Mouse (Mus musculus) lung, postnatal 4 days (tissue): Measurements from ENCODE around the gene Gm17542.
A peak's percentile ranks its signal among the peaks of the same experiment; 100 is the strongest.
"Not testable (repeated sequence)": the region's sequence is repeated elsewhere in the genome, so short reads cannot be mapped to it uniquely, and the experiment has no call there.

ENCODE experiments used
- DNase-seq, 2 experiments: peaks; one replicate each; pipeline ENCODE4 v3.0.0; 2021

The Gm17542 gene

GRCm38 (mm10) chr10:58718110-58718509, at the start of gene Gm17542:
Gm17542 (minus strand) TSS chr10:58718210.
- not testable (repeated sequence) for DNase-seq

DNA sequence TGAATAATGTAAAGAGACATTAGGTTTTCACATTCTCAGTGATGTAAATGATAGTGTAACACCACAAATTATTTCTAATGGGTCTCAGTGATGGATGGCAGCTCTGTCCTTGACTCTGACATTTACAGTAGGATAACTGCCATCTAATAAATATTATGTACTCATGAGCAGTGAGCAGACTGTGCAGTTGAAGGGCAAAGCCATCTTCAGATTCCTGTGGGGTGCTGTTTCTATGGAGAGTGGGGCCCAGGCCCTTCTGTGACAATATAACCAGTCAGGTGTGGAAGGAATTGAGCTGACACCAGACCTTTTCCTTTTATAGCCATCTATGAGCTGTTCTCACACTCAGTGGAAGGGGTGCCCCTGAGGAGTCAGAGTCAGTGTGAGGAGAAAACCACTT, 21.8 kb upstream of the Gm17542 start:
- DNase-seq: no peak

- no peak for DNase-seq
Observed at GRCm38 (mm10) chr10:58738152-58738551, 20.1 kb upstream of the Gm17542 start.

GRCm38 (mm10) chr10:58714789-58715148, 3.2 kb downstream of the Gm17542 start:
- DNase-seq: no peak

DNA sequence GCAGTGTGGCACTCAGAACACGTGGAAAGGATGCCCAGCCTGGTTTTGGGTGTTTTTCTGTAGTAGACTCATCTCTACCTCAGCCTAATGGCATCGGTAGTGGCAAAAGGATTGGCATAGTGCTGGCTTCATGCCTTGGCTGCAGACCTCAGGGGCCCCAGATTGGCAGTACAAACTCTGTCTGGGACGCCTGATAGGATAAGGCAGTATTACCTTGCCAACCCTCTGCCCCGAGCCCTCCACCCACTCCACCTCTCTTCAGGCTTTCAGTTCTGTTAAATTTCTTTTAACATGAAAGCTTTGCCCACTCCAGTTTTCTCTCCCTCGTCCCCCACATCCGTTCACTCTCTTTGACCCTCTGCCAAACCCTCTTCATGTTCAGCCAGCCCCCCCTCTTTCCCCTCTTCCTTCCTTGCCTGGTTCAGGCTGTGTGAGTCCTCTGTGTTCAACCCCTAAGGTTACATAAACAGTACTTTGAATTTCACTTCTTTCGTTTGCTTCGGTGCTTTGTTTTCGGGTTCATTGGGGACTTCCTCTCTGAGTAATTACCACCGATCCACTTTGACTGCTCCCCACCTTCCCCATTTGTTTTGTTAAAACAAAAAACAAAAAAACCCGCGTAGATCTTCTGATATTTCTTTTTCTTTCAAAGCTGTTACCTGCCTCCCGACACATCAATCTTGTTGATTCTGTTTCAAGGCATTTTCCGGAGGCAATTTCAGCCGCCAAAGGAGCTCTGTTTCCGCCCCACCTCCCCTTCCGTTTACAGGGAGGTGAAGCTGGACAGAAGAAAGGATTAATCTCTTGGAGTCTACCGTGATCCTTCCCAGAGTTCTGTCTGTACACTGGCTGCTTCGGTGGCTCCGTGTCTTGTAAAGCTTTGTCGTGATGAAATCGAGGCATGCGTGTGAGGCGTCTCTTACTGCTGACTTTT, 3.9 kb downstream of the Gm17542 start:
- DNase-seq: peak in 1 of 2 experiments; percentile 21

GRCm38 (mm10) chr10:58713225-58713624, 4.8 kb downstream of the Gm17542 start:
- DNase-seq: no peak

DNA sequence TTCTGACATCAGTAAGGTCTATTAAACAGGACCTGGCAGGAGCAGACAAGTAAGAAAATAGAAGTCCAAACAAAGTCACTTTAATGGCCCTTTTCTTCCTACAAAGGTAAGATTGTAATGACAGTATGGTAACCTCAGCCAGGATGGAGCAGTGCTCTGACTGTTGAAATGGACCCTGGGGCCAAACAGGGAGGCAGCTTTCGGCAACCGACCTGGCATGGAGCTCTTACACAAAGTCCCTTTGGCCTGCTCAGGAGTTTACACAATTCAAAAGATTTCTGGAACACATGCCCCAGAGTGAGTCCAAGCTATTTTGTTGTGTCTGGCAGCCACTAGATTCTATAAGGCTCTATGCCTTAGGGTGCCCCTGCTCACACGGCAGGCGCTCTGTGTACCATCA, 9.0 kb downstream of the Gm17542 start:
- DNase-seq: no peak

DNA sequence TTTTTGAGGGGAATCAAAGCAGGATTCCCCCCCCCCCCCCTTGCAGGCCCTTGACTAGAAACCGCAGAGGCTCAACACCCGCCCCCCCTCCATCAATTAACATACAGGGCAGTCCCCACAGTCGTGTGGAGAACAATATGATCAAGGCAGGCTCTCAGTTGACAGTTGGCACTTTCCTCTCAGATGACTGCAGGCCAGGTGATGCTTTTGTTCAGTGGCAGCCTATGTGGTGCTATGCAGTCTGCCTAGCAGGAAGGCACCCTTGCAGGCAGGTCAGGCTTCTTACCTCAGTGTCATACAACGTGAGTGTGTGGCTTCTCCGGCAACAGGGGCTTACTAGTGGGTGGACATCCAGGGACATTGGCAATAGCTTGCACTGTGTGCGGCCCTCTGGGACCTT, 17.4 kb downstream of the Gm17542 start:
- DNase-seq: no peak

DNA sequence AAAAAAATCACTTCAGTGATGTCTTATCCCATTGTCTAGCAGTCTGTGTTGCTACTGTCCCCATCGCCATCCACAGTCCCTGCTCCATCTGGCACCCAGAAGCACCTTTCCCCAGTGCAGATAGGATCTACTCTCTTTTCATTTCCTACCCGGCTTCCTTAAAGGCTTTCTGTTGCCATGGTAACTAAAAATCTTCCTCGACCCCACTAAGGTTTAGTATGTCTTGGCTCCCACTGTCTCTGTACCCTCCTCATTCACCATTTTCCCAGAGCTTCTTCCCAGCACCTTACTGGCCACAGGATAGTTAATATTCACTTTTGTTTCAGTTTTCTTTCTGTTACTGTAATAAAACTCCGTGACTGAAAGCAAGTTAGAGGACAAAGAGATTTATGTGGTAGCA, 17.9 kb downstream of the Gm17542 start:
- DNase-seq: no peak

DNA sequence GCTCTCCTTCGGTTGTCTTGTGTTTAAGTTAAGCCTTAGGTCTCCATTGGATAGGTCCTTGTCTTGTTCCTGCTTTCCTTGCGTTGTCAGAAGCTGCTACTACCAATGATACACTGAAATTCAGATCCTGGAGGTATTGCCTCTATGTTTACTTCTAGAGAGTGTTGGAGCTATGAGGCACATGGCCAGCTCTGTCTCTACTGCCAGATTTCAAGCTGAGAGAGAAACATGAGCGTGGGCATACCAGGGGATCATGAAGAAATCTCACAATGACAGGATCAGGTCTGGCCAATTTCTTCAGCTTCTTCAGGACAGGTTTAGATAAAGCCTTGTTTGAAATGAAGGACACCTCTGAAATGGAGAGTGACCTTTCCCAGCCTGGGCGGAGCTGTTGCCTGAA, 19.1 kb downstream of the Gm17542 start:
- DNase-seq: no peak

DNA sequence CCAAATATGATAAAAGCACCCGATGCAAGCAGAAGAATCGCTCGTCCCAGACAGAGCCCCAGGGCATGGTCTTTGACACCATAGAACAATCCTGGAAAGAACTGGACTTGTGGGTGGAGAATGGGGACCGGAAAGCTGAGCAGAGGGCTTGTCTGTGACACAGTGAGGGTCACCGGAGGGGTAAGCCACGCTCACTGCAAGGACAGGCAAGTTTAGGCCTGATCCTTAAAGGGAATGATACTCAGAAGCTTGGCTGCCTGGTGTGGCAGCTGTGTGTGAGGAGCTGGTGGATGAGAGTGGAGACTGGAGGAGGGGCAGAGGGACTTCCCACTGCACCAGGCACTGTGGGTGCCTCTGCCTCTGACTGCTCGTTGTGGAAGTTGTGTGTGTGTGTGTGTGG, 27.0 kb downstream of the Gm17542 start:
- no peak for DNase-seq

GRCm38 (mm10) chr10:58679298-58679697, 38.7 kb downstream of the Gm17542 start:
- DNase-seq: no peak

DNA sequence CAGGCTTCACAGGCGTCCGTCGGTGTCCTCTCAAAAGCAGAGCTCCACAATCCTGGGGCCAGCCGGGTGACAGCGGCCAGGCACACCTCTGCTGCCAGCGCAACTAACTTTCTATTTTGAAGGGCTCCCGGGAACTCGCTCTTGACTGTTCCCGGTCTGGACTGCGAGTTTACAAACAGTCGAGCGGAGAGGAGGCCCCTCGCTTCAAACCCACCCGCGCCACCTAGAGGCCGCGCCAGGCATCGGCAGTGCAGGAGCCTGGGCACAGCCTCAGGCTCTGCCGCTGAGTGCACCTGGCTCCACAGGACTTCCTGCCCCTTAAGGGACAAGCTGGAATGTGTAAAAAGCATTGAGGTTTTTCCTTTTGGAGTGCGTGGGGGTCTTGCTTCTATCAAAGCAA, 42.5 kb downstream of the Gm17542 start, which contains the start of gene Edar:
TSS of gene Edar (minus strand) at position 122 of the 400 bp plus-strand sequence.
- peak; percentile 84 to 87 for DNase-seq

DNA sequence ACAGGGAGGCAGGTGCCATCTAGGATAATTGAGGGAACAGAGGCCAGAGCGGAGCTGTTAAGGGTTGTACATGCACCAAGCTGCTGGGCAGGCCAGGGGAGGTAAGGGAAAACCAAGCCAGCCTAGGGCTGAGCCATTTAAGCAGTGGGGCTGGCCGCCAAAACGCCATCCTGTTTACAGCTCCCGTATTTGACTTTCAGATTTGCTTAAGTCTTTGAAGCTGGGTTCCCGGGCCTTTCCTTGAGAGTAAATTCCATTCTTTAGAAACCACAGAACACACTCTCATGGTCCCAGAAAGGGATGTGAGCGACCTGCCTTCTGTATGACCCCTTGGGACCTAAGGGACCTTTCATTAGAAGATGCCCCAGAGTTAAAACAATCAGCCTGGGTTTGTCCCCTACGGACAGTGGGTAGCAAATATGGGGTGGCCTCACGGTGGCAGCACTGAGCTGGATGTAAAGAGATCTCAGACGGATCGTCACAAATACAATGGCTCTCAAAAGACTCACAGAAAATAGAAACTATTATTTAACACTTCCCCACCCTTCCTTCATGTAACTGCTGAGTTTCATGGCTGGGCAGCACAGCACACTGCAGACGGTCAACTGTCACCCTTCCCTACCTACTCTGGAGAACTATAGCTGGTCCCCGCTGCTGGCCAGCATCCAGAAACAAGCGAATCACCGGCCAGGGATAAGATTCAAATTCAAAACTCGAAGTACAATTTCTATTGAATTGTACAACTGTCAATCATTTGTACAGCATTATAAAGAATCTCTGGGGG, 44.5 kb downstream of the Gm17542 start:
- DNase-seq: peak; percentile 77 to 84

- no peak for DNase-seq
Observed at GRCm38 (mm10) chr10:58672557-58673277, 45.3 kb downstream of the Gm17542 start.

DNA sequence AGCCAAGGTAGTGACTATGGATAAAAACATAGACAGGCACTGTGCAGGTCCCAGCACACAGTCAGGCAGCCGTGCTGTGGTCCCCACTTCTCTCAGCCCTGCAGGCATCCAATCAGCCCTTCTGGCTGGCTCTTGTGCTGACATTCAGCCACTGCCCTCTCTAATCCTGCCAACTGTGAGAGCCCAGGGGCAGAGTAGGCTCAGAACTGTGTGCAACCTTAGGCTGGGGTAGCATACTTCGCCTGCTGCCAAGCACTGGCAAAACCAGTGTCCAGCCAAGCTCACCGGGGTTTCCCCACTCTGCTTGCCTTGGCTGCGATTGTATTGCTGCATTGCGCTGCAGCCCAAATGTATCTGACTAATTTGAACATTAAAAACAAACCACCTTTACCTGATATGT, 54.1 kb downstream of the Gm17542 start:
- no peak for DNase-seq
